Mouse (Mus musculus): ENCODE measurements around the gene Mtpn. TPM values are rescaled to one million over a fixed set of nuclear protein-coding genes. Genes with fewer than 3 reads are reported as not detected.

Gene Mtpn
- polyA plus RNA-seq, 1 experiment, result 63.4 TPM

GRCm38 (mm10) chr6:35538757-35539303 lies 858 bp downstream of the Mtpn start:
- H3K27ac ChIP-seq (ENCODE audit: insufficient read depth, low read length), result peak overlapping the region; percentile 91
- 1% methylated on average over 21 of the region's 21 CpGs for WGBS
- peaks cover 11% of the 10 kb centered on the region for H3K4me1 ChIP-seq (ENCODE audit: control insufficient read depth, insufficient read depth, insufficient read length)
- peak overlapping the region; percentile 98 for H3K4me3 ChIP-seq (ENCODE audit: extremely low read depth, insufficient read depth, insufficient read length)
- TF ChIP-seq CTCF (IDR thresholded peaks at IDR 0.05; ENCODE audit: extremely low read depth, insufficient read depth, insufficient read length, insufficient replicate concordance) (no peak), POLR2A (IDR thresholded peaks at IDR 0.05; ENCODE audit: low read depth, low read length) (no peak)
- DNase-seq (ENCODE audit: low read depth in 1 of 2, low spot score in 2 of 2), result peak; percentile 14 to 31
- no peaks in the 10 kb centered on the region for H3K36me3 ChIP-seq (ENCODE audit: control insufficient read depth, insufficient read depth, low read length)
- no peaks in the 10 kb centered on the region for H3K27me3 ChIP-seq (ENCODE audit: control insufficient read depth, insufficient read depth, low read length)

GRCm38 (mm10) chr6:35536021-35536420 lies 3.7 kb downstream of the Mtpn start:
- peaks cover 14% of the 10 kb centered on the region for H3K4me1 ChIP-seq (ENCODE audit: control insufficient read depth, insufficient read depth, insufficient read length)
- no peak overlapping the region for H3K27ac ChIP-seq (ENCODE audit: insufficient read depth, low read length)
- TF ChIP-seq CTCF (IDR thresholded peaks at IDR 0.05; ENCODE audit: extremely low read depth, insufficient read depth, insufficient read length, insufficient replicate concordance), result no peak
- TF ChIP-seq POLR2A (IDR thresholded peaks at IDR 0.05; ENCODE audit: low read depth, low read length), result no peak
- DNase-seq (ENCODE audit: low read depth in 1 of 2, low spot score in 2 of 2), result peak in 1 of 2 experiments; percentile 11
- no peaks in the 10 kb centered on the region for H3K27me3 ChIP-seq (ENCODE audit: control insufficient read depth, insufficient read depth, low read length)
- H3K36me3 ChIP-seq (ENCODE audit: control insufficient read depth, insufficient read depth, low read length), result no peaks in the 10 kb centered on the region
- no peak overlapping the region; the same call in 1 of the 2 replicates for H3K4me3 ChIP-seq (ENCODE audit: extremely low read depth, insufficient read depth, insufficient read length)
- WGBS, result 10% methylated on average over 7 of the region's 7 CpGs

- no peaks in the 10 kb centered on the region for H3K4me1 ChIP-seq (ENCODE audit: control insufficient read depth, insufficient read depth, insufficient read length)
- no peak overlapping the region for H3K4me3 ChIP-seq (ENCODE audit: extremely low read depth, insufficient read depth, insufficient read length)
- TF ChIP-seq POLR2A (IDR thresholded peaks at IDR 0.05; ENCODE audit: low read depth, low read length) (no peak), CTCF (IDR thresholded peaks at IDR 0.05; ENCODE audit: extremely low read depth, insufficient read depth, insufficient read length, insufficient replicate concordance) (no peak)
- DNase-seq (ENCODE audit: low read depth in 1 of 2, low spot score in 2 of 2), result no peak
- H3K36me3 ChIP-seq (ENCODE audit: control insufficient read depth, insufficient read depth, low read length), result peaks cover 17% of the 10 kb centered on the region
- no peaks in the 10 kb centered on the region for H3K27me3 ChIP-seq (ENCODE audit: control insufficient read depth, insufficient read depth, low read length)
- H3K27ac ChIP-seq (ENCODE audit: insufficient read depth, low read length), result no peak overlapping the region
These were observed 26.3 kb downstream of the Mtpn start for GRCm38 (mm10) chr6:35513362-35513761.

DNA sequence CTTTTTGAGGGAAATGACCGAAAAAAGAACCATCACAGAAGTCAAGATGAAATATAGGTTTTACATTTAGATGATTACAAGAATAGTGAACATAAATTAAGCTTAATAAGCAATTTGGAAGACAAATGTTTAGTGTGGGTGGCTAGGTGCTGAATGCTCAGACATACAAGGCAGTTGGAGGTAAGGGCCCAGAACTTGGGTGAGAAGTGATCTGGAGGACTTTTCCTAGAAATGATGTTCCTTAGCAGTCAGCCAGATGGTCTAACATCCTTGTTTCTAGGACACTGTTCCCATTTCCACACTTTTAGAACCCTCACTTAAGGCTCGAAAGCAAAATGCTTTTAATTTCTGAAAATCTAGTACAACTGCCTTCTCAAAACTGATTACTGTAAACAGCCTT lies 34.9 kb downstream of the Mtpn start:
- Histone ChIP-seq H3K27me3 (ENCODE audit: control insufficient read depth, insufficient read depth, low read length) (no peaks in the 10 kb centered on the region), H3K27ac (ENCODE audit: insufficient read depth, low read length) (no peak overlapping the region), H3K36me3 (ENCODE audit: control insufficient read depth, insufficient read depth, low read length) (peaks cover 2% of the 10 kb centered on the region; the same call in 1 of the 2 replicates), H3K4me1 (ENCODE audit: control insufficient read depth, insufficient read depth, insufficient read length) (no peaks in the 10 kb centered on the region), H3K4me3 (ENCODE audit: extremely low read depth, insufficient read depth, insufficient read length) (no peak overlapping the region)
- no peak for DNase-seq (ENCODE audit: low read depth in 1 of 2, low spot score in 2 of 2)
- TF ChIP-seq CTCF (IDR thresholded peaks at IDR 0.05; ENCODE audit: extremely low read depth, insufficient read depth, insufficient read length, insufficient replicate concordance) (no peak), POLR2A (IDR thresholded peaks at IDR 0.05; ENCODE audit: low read depth, low read length) (no peak)
- WGBS, result 92% methylated on average over 2 of the region's 2 CpGs

DNA sequence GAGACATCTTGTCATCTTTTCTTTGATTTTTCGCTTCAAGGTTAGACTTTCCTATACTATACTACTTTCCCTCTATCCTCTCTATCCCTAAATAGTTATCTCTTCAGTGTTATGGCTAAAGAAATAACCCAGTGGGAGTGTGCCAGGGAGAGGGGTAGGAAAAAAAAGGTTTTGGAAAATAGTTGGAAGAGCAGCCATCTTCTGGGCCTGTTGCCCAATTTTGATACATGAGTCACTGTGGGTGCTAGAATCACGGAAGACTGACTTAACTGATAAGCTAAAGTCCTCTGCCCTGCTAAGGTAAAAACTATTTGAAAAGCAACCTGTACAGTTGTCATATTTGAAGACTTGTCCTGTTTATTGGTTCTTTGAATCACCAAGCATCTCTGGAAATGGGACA lies 36.8 kb downstream of the Mtpn start:
- WGBS, result 94% methylated on average over 2 of the region's 2 CpGs

DNA sequence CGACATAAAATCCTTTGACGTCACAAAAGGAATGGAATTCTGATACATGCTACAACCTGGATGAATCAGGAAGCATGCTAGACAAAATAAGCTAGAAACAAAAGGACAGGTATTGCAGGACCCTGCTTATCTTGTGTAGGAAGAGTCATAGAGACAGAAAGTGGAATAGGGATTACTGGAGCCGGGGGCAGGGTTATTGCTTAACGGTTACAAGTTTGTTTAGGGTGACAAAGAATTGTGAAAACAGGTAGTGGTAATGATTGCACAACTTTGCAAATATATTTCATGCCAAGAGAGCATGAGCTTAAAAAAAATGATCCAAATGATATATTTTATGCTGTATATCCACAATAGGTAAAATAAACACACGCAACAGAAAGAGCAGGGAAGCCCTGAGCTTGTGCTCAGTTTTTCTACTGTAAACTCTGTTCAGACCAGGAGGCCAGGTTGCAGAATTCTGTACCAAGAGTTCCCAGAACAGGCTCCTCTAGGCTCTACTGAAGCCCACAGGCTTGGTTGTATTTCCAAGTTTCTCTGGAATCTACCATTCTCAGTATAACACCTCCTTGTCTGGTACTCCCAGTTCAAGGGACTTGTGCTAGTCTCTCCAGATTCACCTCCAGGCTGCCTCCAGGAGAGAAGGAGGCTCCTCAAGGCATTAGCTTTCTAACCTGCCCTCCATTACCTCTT lies 39.6 kb downstream of the Mtpn start:
- WGBS, result 86% methylated on average over 5 of the region's 5 CpGs
- H3K4me3 ChIP-seq (ENCODE audit: extremely low read depth, insufficient read depth, insufficient read length), result no peak overlapping the region
- H3K36me3 ChIP-seq (ENCODE audit: control insufficient read depth, insufficient read depth, low read length), result no peaks in the 10 kb centered on the region; the same call in 1 of the 2 replicates
- H3K27me3 ChIP-seq (ENCODE audit: control insufficient read depth, insufficient read depth, low read length), result no peaks in the 10 kb centered on the region
- no peak for DNase-seq (ENCODE audit: low read depth in 1 of 2, low spot score in 2 of 2)
- H3K27ac ChIP-seq (ENCODE audit: insufficient read depth, low read length), result no peak overlapping the region
- TF ChIP-seq CTCF (IDR thresholded peaks at IDR 0.05; ENCODE audit: extremely low read depth, insufficient read depth, insufficient read length, insufficient replicate concordance), result no peak
- no peak for TF ChIP-seq POLR2A (IDR thresholded peaks at IDR 0.05; ENCODE audit: low read depth, low read length)
- no peaks in the 10 kb centered on the region for H3K4me1 ChIP-seq (ENCODE audit: control insufficient read depth, insufficient read depth, insufficient read length)

More for the DNA sequence above, 36.8 kb downstream of the Mtpn start:
- Histone ChIP-seq H3K4me1 (ENCODE audit: control insufficient read depth, insufficient read depth, insufficient read length) (no peaks in the 10 kb centered on the region), H3K27me3 (ENCODE audit: control insufficient read depth, insufficient read depth, low read length) (no peaks in the 10 kb centered on the region), H3K27ac (ENCODE audit: insufficient read depth, low read length) (no peak overlapping the region), H3K4me3 (ENCODE audit: extremely low read depth, insufficient read depth, insufficient read length) (no peak overlapping the region), H3K36me3 (ENCODE audit: control insufficient read depth, insufficient read depth, low read length) (no peaks in the 10 kb centered on the region)
- DNase-seq (ENCODE audit: low read depth in 1 of 2, low spot score in 2 of 2), result no peak
- TF ChIP-seq CTCF (IDR thresholded peaks at IDR 0.05; ENCODE audit: extremely low read depth, insufficient read depth, insufficient read length, insufficient replicate concordance) (no peak), POLR2A (IDR thresholded peaks at IDR 0.05; ENCODE audit: low read depth, low read length) (no peak)

DNA sequence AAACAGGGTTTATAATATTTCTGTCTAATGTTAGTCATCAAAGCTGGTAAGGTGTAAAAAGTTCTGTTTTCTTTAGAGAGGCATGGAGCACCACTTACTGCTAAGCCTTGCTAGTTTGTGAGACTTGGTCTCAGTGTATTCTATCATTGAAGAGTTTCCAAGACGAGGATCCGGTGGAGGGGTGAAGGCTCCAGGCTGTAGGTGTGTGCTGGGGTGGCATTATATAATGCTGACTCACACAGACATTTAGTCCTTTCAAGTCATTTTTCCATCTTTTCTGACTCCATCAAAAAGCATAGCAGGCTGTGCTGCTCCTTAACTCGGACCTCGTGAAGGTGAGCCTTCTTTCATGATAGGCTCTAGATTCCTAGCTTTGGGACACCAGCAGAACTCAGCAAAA lies 42.3 kb downstream of the Mtpn start:
- Histone ChIP-seq H3K27ac (ENCODE audit: insufficient read depth, low read length) (no peak overlapping the region), H3K4me3 (ENCODE audit: extremely low read depth, insufficient read depth, insufficient read length) (no peak overlapping the region), H3K27me3 (ENCODE audit: control insufficient read depth, insufficient read depth, low read length) (no peaks in the 10 kb centered on the region), H3K36me3 (ENCODE audit: control insufficient read depth, insufficient read depth, low read length) (no peaks in the 10 kb centered on the region; the same call in 1 of the 2 replicates), H3K4me1 (ENCODE audit: control insufficient read depth, insufficient read depth, insufficient read length) (no peaks in the 10 kb centered on the region)
- no peak for TF ChIP-seq CTCF (IDR thresholded peaks at IDR 0.05; ENCODE audit: extremely low read depth, insufficient read depth, insufficient read length, insufficient replicate concordance)
- no peak for TF ChIP-seq POLR2A (IDR thresholded peaks at IDR 0.05; ENCODE audit: low read depth, low read length)
- DNase-seq (ENCODE audit: low read depth in 1 of 2, low spot score in 2 of 2), result no peak
- whole genome bisulfite sequencing, result 91% methylated on average over 4 of the region's 4 CpGs

All from spleen, adult 2 months (tissue).